Mouse (Mus musculus) spleen, adult 12 weeks (tissue): ENCODE data around the gene Ptgds.

Experiments
- DNase-seq: peaks from one replicate; pipeline ENCODE4 v3.0.0; 2022; ENCODE audit warnings: low spot score

Gene Ptgds

DNA sequence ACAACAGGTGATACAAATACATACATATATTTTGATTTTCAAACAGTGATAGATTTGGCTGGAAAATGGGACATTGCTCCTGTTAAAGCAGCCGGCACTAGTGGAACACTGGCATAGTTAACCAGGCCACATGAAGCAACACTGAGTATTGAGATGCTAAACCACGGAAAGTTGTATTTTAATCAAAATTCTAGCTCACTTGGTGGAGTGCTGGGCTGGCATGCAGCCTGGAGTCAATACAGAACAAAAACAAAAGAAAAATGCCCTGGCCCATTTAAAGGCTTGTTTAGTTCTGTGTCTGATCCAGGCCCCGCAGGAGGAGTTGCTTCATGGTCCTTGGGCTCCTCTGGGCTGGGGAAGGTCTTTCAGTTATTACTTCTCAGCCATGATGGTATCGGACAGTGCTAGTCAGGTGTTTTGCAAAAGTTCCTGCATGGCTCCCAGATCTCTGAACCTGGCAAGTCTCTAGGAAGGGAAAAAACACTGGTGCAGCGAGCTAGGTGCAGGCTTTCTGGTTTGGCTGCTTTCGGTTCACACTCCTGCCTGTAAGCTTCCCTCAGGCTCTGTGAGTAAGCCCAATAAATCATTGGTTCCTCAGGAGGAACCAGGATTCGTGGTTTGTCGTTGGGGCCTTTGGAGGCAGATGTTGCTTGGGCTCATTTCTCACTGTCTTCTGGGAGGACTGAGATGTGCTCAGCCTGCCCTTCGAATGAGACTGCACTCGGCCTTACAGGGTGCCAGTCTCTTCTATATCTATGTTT, 9.9 kb upstream of the Ptgds start:
- DNase-seq: no peak

DNA sequence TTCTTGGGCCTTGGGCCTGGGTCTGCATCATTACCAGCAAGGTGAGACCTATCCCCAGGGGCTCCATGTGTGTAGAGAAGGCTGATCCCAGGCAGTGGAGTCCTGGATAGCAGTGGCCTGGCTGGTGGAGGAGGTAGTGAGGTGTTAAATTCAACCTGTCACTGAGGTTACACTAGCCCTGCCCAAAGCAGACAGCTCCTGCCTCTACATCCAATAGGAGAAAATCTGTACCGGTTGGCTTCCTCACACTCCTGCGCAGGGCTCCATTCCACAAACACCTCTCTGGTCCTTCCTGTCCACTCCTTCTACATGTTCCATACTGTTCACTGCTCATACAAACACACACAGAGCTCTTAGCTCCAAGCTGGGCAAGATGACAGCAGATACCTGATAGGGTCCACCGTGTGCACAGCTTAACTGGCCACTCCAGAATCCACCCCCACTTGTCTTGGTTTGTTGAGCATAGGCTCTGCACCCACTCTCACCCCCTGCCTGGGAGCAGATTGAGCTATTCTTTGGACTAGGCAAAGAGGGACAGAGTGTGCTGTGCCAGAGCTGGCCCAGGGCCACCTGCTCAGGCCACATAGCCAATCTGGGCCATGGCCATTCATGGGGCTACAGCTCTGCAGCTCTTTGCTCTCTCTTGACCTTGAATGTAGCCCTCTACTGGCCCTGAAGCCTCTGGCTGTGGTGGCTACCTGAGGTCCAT, 8.3 kb upstream of the Ptgds start:
- DNase-seq: no peak

- DNase-seq: no peak
Measured at GRCm38 (mm10) chr2:25477541-25477940, 7.7 kb upstream of the Ptgds start.

GRCm38 (mm10) chr2:25472550-25472949, 2.7 kb upstream of the Ptgds start:
- DNase-seq: no peak

DNA sequence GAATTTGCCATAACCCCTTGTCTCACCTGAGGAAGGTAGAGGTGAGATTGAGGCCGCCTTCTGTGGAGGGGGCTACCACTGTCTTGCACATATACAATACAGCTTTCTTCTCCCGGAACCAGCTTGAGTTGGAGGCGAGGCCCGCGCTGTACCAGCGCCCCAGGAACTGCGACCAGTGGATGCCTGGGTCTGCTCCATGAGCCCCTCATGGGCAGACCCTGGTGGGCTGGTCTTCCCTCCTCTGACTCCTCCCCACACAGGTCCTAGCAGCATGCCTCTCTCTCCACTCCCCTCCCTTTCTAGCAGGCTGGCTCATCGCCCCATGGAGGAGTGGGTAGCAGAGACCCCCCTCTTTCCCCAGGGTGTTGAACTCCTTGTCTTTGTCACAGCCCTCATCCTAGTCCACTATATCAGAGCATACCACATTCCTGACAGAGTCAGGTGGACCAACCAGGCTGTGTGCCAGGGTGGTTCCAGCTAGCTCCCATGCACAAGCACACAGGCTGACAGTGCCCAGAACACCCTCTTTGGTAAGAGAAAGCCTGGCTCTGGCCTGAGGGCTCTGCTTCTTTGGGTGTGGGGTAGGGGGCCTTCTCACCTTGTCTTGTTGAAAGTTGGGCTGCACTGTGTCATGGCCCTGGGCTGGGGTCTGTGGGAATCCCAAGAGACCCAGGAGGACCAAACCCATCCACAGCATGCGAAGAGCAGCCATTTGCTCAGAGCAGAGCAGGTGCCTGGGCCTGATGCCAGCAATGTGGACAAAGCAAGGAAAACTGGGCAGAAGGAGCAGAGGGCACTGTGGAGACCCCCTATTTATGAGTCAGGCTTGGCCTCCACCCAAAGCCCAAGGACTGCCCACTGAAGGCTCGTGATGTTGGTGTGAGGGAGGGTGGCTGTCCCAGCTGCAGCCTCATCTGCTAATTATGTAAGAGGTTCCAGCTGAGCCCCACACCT, 607 bp downstream of the Ptgds start:
- no peak for DNase-seq

DNA sequence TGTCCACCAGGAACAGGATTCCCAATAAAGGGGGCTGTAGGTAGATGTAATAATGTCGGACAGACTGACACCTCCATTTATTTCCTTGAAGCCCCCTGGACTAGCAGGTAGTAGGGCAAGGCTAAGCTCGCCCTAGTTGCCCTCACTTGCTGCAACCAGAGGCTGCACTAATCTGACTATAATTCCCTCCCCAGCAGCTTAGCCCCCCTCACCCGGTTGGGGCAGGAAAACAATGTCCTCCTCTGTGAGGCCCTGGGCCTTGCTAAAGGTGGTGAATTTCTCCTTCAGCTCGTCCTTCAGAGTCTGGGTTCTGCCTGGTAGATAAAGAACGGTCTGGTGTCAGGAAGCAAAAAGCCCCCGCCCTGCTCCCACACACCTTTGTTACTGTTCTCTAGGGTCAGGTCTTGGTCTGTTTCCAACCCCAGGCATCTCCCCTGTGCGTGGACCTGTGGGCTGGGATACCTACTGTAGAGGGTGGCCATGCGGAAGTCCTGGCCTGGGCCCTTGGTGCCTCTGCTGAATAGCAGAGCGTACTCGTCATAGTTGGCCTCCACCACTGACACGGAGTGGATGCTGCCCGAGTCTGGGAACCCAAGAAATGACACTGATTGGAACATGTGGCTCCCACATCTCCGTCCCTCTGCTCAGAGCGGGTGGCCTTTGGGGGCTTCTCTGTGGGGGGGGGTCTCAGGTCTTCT, 2.1 kb downstream of the Ptgds start:
- no peak for DNase-seq

DNA sequence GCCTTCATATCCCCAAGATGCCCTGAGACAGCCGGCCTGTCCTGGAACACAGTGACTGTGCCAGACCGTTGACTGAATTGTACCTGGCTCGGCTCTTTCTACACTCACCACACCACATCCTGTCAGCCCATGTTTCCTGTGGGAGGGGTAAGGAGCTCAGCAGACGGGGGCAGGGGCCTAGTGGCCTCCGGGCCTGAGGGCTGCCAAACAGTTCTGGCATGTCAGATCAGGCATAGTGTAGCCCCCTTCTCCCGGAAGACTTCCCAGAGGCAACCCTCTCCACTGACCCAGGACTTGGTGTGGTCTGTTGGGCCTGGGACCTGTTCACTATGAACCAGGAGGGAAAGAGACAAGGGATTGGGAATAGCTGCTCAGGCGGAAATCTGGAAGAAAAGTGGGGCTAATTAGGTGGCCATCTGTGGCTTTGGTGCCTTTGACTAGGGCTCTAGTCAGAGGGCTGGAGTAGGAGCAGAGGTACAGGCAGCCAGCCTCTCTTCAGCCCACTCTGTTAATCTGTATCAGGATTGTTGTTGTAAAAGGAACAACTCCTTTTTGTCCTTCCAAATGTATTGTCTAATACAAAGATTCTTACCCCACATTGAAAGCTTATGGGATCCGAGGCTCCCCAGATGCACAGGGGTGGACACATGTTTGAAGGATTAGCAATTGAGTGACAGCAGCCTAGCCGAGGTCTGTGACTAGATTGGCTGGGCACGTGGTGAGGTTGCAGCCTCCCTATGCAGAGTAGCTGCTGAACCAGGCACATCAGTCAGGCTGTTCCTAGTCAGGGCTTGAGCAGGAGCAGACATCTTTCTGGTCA, 3.8 kb downstream of the Ptgds start:
- DNase-seq: peak; percentile 30

DNA sequence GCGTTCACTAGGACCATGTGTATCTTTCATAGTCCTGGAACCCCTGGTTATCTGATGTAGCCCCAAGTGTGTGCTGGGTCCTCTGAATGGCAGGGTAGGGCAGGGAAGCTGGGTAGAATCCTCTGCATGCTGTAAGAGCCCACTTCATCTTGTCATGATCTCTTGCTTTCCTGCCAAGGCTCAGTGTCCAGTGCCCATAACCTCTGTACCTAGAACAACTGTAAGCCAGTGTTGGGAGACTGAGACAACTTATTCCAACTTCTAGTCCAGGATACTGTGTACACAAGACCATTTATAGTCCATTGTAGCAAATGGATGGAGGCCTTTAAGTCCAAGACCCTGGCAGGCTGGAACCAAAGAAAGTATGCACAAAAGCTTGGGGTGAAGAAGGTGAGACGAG, 4.6 kb downstream of the Ptgds start:
- no peak for DNase-seq

DNA sequence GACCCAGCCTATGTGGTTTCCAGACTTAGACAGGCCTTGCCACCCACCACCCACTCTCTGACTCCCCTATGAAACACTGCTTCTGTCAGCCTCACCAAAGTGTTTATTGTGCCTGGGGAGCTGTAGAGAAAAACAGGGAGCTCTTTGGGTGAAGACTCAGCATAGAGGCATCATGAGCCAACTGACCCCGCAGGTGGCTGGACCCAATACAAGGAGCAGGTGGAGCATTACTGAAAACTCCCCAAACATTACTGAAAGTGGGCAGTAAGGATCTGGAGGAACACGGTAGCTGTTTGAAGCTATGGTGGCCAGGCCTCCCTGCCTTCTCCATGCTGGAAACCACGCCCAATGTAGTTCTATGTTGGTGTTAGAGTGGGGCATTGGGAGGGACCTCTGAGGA, 6.2 kb downstream of the Ptgds start:
- DNase-seq: no peak

DNA sequence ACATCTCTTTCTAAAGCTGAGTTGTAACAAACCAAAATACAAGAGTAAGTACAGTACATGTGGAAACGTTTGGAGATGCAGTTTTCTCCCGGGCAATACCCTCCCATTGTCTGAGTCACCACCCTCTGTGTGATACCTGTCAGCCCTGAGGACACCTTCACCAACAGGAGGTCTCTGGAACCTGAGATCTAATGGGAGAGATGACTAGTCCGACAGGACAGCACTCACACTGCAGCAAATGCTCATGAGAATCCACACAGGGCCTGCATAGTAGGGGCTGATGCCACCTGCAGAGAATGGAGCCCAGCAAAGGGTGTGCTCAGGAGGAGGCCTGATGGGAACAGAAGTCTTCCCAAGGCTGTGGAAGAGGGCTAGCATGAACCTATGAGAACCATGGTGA, 8.4 kb downstream of the Ptgds start:
- no peak for DNase-seq

DNA sequence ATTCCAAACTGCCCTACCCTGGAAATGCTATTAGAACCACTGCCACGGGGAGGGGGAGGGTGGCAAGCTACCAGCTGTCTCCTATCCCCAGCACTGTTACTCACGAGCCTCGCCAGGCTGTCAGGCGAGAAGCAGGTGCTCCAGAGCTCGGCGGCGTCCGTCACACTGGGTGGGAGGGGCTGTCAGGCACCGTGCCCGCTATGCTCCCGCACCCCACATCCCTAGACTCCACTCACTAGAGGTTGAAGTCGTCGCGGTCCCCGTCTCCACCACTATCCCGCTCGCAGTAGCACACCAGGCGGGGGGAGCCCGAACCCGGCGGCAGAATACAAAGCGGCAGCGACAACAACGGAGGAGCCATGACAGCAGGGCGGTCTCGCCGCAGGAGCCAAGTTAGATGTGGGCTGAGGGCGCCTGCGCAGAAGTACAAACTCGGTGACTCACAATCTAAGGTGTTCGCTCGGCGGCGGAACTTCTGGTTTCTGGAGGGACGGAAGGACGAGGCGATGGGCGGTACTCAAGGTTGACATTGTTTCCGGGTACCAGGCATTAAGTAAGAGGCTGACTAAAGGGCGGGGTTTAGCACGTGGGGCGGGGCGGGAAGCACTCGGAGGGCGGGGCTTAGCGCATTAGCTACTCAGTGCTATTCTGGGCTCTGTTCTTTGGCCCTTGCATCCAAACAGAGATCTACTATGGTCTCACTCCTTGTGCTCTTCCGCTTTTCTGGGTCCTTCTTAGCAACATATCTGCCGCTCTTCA, 9.1 kb downstream of the Ptgds start, which contains the start of gene Paxx:
Paxx (minus strand) TSS at position 544 of the 759 bp plus-strand sequence.
- peak; percentile 82 for DNase-seq

- DNase-seq: no peak
Measured at GRCm38 (mm10) chr2:25460135-25460534, 9.7 kb downstream of the Ptgds start.

GRCm38 (mm10) chr2:25458911-25459310, 10.9 kb downstream of the Ptgds start:
- DNase-seq: no peak

DNA sequence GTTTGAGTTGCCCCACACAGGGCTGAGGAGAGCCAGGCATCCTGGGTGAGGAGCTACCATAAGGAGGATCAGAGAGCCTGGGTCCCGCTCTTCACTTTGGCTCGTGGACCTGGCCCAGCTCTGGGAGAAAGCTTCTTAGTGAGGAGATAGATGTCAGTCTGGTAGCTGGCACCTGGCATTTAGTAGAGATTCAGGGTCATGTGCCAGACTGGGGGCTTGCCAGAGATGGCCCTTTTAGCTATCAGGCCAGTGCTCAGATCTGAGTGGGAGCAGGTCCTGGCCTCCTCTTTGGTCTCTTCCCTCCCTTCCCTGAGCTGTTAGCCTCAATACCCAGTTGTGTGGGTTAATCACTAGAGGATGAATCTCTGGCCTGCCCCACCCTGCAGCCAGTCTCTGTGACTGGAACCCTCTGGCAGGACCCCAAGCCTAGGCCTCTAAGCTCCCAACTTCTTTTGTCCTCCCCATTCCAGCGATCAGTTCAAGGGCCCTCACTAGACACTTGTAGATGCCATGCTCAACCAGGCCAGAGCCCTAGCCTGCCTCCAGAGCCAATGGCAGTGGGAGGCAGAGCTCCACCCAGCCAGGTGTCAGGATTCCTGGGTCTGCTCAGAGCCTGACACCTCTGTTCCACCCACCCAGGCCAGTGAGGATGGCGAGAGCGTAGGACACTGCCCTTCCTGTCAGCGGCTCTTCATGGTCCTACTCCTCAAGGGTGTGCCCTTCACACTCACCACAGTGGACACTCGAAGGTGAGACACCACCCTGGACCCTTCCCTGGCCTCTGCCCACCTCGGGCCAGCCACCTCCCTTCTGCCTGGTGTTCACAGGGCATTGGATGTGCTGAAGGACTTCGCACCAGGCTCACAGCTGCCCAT, 12.6 kb downstream of the Ptgds start:
- no peak for DNase-seq

GRCm38 (mm10) chr2:25456205-25456953, 13.5 kb downstream of the Ptgds start, which contains the start of gene Clic3:
Gene Clic3 (plus strand): TSS chr2:25456838.
- DNase-seq: no peak

DNA sequence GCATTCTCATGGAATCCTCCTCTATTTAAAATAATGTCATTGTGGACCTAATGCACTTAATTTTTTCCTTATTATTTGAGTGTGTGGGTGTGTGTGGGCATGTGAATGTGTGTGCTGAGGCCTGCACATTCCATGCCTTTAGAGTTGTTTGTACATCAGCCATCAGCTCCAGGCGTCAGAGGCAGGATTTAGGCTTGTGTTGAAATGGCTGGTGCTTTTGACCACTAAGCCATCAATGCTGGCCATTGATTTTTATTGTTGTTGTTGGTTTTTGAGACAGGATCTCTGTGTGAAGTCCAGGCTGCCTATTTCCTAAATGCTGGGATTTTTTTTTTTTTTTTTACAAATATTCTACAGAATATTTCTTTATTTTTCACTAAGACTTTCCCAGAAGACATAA, 16.9 kb downstream of the Ptgds start:
- DNase-seq: no peak

- no peak for DNase-seq
Measured at GRCm38 (mm10) chr2:25450853-25451647, 18.8 kb downstream of the Ptgds start.

DNA sequence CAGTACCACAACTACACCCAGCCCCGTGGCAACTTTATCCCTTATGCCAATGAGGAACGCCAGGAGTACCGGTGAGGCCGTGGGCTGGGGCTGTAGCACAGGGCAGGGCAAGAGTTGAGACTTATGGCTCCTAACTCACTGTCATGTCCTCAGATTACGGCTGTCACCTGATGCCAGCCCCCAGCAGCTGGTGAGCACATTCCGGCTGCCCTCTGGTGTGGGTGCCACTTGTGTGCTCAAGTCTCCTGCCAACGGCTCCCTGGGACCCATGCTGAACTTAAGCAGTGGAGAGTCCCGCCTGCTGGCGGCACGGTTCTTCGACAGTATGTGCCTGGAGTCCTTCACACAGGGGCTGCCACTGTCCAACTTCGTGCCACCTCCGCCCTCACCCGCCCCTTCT, 27.2 kb downstream of the Ptgds start:
- no peak for DNase-seq
